Mouse (Mus musculus) gastrocnemius, adult 2 months (tissue): ENCODE measurements at regions not wholly inside any gene's neighbourhood (a gene's known extent, or its start where the extent isn't known, plus 50 kb on each side); places are given as distances from the start of the nearest gene placed in this dataset.

Experiments
- DNase-seq: peaks from one replicate; pipeline ENCODE4 v3.0.0; 2022
- H3K27ac ChIP-seq: fragments of 200-600 bp; 2 replicates; pipeline ENCODE4 v1.8.1; 2022; ENCODE audit warnings: mild to moderate bottlenecking
- H3K4me3 ChIP-seq: fragments of 200-600 bp; 2 replicates; pipeline ENCODE4 v1.8.1; 2022; ENCODE audit warnings: mild to moderate bottlenecking, moderate library complexity
- CTCF ChIP-seq: fragments of 200-600 bp; IDR thresholded peaks from 2 replicates; pipeline ENCODE4 v1.8.1; 2022; ENCODE audit warnings: antibody characterized with exemption, mild to moderate bottlenecking, moderate library complexity
- intact Hi-C: fragments of 180-260 bp; cut with DNase I; formaldehyde crosslinking; loops from one replicate; pipeline ENCODE4 v1.15.1; 2025

GRCm38 (mm10) chr9:33011241-33011640 is 375.2 kb downstream of the Ets1 start:
- Histone ChIP-seq H3K27ac (no peak overlapping the region), H3K4me3 (no peak overlapping the region)
- TF ChIP-seq CTCF: no peak
- no peak for DNase-seq
- intact Hi-C loops: no loop called here

GRCm38 (mm10) chr9:33035401-33035800 is 399.4 kb downstream of the Ets1 start:
- intact Hi-C loops: no loop called here
- DNase-seq: no peak
- TF ChIP-seq CTCF: no peak
- Histone ChIP-seq H3K27ac (no peak overlapping the region), H3K4me3 (no peak overlapping the region)

GRCm38 (mm10) chr9:33039221-33039790 is 403.3 kb downstream of the Ets1 start:
- TF ChIP-seq CTCF: no peak
- Histone ChIP-seq H3K4me3 (no peak overlapping the region), H3K27ac (no peak overlapping the region)
- no peak for DNase-seq
- intact Hi-C loops: no loop called here

- intact Hi-C loops: no loop called here
- H3K4me3 ChIP-seq: no peak overlapping the region
- DNase-seq: no peak
Measured at GRCm38 (mm10) chr9:33050789-33051188, 414.8 kb downstream of the Ets1 start.

GRCm38 (mm10) chr9:33060636-33061264 is 424.7 kb downstream of the Ets1 start:
- Histone ChIP-seq H3K4me3 (no peak overlapping the region), H3K27ac (no peak overlapping the region)
- TF ChIP-seq CTCF: no peak
- intact Hi-C loops: no loop called here
- DNase-seq: no peak

More at GRCm38 (mm10) chr9:33050789-33051188, 414.8 kb downstream of the Ets1 start:
- no peak for TF ChIP-seq CTCF
- H3K27ac ChIP-seq: no peak overlapping the region

GRCm38 (mm10) chr9:33062476-33062875 is 426.5 kb downstream of the Ets1 start:
- no peak for TF ChIP-seq CTCF
- peak; percentile 44 for DNase-seq
- H3K4me3 ChIP-seq: no peak overlapping the region
- H3K27ac ChIP-seq: no peak overlapping the region
- intact Hi-C loops: no loop called here

GRCm38 (mm10) chr9:33065331-33065730 is 429.3 kb downstream of the Ets1 start:
- Histone ChIP-seq H3K27ac (no peak overlapping the region), H3K4me3 (no peak overlapping the region)
- no peak for TF ChIP-seq CTCF
- intact Hi-C loops: no loop called here
- DNase-seq: no peak

- intact Hi-C loops: no loop called here
- Histone ChIP-seq H3K4me3 (no peak overlapping the region), H3K27ac (no peak overlapping the region)
- DNase-seq: no peak
- no peak for TF ChIP-seq CTCF
Measured at GRCm38 (mm10) chr9:33067521-33067920, 431.5 kb downstream of the Ets1 start.

GRCm38 (mm10) chr9:33070116-33070515 is 434.1 kb downstream of the Ets1 start:
- H3K4me3 ChIP-seq: no peak overlapping the region
- intact Hi-C loops: no loop called here
- no peak for TF ChIP-seq CTCF
- H3K27ac ChIP-seq: no peak overlapping the region
- no peak for DNase-seq

GRCm38 (mm10) chr9:33080271-33080670 is 444.2 kb downstream of the Ets1 start:
- no peak for TF ChIP-seq CTCF
- no peak for DNase-seq
- intact Hi-C loops: loop anchor here (2.0 to 5.0 kb wide), 2 partner anchors 138 to 489 kb away; no protein-coding TSS in a partner anchor
- Histone ChIP-seq H3K27ac (no peak overlapping the region), H3K4me3 (no peak overlapping the region)

GRCm38 (mm10) chr9:33080774-33081173 is 444.8 kb downstream of the Ets1 start:
- Histone ChIP-seq H3K27ac (no peak overlapping the region), H3K4me3 (no peak overlapping the region)
- DNase-seq: no peak
- TF ChIP-seq CTCF: peak; percentile 59
- intact Hi-C loops: loop anchor here (2.0 to 5.0 kb wide), 2 partner anchors 138 to 490 kb away; no protein-coding TSS in a partner anchor

GRCm38 (mm10) chr9:33089977-33090376 is 454.0 kb downstream of the Ets1 start:
- H3K4me3 ChIP-seq: no peak overlapping the region
- intact Hi-C loops: loop anchor here (10.0 kb wide), 1 partner anchor 235 kb away; no protein-coding TSS in a partner anchor
- DNase-seq: no peak
- no peak overlapping the region for H3K27ac ChIP-seq
- no peak for TF ChIP-seq CTCF

- no peak for TF ChIP-seq CTCF
- no peak overlapping the region for H3K27ac ChIP-seq
- intact Hi-C loops: loop anchor here (10.0 kb wide), 1 partner anchor 237 kb away; no protein-coding TSS in a partner anchor
- H3K4me3 ChIP-seq: no peak overlapping the region
- no peak for DNase-seq
Measured at GRCm38 (mm10) chr9:33091664-33092063, 455.6 kb downstream of the Ets1 start.

- peak; percentile 84 for TF ChIP-seq CTCF
- Histone ChIP-seq H3K4me3 (no peak overlapping the region), H3K27ac (no peak overlapping the region)
- intact Hi-C loops: loop anchor here (1.0 to 10.0 kb wide), 4 partner anchors 155 to 689 kb away; no protein-coding TSS in a partner anchor
- DNase-seq: peak; percentile 63
Measured at GRCm38 (mm10) chr9:33095654-33096053, 459.6 kb downstream of the Ets1 start.
